Mouse (Mus musculus): ENCODE measurements around the gene Smim11. TPM values are rescaled to one million over a fixed set of nuclear protein-coding genes. Genes with fewer than 3 reads are reported as not detected.

Gene Smim11
- total RNA-seq, 2 experiments from 2014 or later: 7.5 to 28.7 TPM

DNA sequence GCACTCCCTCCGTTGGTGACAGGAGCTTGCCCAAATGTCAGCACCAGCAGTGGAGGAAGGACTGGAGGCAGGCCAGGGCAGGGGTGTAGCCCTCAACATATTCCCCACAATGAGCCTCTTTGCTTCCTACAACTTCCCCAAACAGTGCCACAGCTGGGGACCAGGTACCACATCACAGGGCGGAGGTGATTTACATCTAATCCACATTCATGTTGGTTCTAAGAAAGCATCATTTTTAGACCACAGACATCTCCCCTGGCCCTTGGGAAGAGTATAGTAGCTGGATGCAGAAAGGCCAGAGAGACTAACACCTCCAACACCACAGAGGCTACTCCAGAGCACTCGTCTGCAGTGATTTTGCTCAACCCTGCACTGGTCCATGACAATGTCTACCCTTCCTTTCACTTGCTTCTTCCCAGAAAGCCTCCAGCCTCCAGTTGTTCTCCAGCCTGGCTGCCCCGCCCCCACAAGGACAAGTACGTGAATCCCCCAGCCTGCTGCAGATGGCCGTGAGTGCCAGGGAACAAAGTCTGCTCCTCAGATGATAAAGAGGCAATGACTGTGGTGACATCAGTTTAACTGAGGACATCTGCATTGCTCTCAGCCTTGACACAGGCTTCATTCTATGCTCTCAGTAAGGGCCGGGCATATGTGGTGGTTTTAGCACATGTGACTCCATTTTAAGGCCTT, 15.1 kb downstream of the Smim11 start:
- ATAC-seq (replicated peaks; ENCODE audit: low FRiP score, poor library complexity, severe bottlenecking): no peak

DNA sequence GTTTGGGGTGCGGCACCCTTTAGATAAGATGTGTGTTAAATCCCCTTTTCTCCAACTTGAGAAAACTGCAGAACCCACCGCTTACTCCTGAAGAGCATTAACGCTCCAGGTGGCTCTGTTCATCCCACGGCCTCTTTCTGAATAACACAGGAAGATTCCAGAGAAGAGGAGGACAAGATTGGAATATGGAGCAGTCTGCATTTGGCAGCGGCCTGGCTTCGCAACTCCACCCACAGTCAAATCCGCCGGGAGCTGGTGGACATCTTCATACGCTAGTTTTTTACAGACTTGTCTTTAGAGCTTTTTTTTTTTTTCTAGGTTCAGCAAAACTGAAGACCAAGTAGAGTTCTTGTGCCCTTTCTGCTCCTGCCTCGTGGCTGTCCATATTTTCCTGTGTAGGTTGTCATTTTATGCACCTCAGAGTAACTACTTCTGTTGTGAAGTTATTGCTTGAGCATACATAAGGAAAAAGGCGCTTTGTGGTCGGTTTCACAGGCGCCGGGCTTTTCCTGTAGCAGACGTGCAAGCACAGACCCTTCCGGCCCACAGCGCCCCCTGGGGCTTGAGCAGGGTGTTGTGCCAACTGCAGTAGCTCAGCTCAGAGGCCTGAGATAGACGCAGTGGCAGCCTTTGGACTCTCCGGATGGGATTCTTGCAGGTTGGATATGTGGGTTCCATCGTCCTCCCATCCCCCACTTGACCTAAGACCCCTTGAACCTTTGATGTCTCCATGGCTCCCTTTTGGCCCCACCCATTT, 18.4 kb downstream of the Smim11 start:
- peak; percentile 70; the same call in 1 of the 2 replicates for ATAC-seq (replicated peaks; ENCODE audit: low FRiP score, poor library complexity, severe bottlenecking)

DNA sequence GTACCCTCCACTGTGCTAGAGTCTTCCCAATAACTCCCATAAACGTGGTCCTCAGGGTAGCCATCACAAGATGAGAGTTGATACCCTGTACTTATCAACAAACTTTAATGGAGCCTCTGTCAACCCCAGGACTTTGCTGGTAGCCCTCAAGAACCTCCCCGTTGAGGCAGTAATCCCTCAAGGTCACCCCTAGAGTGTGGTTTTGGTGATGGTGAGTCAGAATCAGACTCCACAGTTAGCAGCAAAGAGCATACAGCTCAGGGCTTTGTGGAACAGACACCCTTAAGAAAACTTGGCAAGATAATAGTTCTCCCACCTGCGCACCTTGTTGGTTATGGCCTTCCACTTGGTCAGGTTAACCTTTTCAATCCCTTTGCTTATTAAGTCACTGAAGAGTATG, 19.3 kb downstream of the Smim11 start:
- ATAC-seq (replicated peaks; ENCODE audit: low FRiP score, poor library complexity, severe bottlenecking): no peak

DNA sequence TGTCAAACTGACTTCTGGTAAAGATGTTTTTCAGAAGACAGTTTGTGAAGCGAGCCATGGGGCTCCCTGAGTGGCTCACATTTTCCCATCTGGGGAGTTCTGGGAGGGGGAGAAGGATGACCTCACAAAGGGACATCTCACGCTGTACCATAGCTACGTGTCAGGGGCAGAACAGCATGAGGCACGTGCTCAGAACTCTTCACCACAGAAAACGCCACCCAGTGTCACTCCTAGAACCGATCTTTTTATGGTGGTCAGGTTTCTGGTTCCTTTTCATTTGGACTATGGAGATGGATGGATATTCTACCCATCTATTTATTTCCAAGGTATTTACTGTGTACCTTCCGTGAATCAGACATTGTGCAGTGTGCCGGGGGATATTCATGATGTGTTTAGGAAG, 20.3 kb downstream of the Smim11 start, which contains the start of gene Fam243:
Gene Fam243 (minus strand): TSS at position 101 of the 400 bp plus-strand sequence.
- no peak for ATAC-seq (replicated peaks; ENCODE audit: low FRiP score, poor library complexity, severe bottlenecking)

DNA sequence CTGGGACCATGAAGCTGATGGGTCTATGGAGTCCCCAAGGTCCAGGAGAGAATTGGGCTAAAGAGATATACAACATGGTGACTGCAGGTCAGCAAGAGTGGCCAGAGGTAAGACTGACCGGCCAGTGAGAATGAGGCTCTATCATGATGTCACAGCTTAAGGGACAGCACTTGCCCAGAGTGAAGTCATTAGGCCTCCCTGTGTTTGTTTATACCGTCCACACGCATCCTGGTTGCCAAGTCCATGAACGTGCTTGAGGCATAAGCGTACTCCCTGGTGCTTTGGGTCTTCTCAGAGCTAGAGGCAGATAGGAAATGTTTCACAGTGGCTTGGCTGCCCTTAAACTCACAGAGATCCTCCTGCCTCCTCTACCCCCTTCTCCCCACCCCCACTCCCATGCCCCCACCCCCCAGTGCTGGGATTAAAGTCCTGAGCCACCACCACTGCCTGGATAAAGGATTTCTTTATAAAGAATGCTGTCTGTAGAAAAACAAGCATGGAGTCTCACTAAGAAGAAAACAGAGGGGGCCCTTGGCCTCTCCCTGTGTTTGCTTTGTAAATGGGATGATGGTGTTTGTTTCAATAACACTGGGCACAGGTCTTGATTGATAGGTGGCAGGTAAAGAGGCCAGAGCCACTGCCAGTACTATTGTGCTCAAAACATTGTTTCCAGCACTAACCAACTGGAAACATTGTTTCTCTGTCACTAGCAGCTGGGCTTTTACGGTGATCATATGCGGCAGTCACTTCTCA, 23.4 kb downstream of the Smim11 start:
- ATAC-seq (replicated peaks; ENCODE audit: low FRiP score, poor library complexity, severe bottlenecking): no peak

GRCm38 (mm10) chr16:92325062-92325406, 23.9 kb downstream of the Smim11 start:
- no peak for ATAC-seq (replicated peaks; ENCODE audit: low FRiP score, poor library complexity, severe bottlenecking)

- ATAC-seq (replicated peaks; ENCODE audit: low FRiP score, poor library complexity, severe bottlenecking): no peak
Measured at GRCm38 (mm10) chr16:92327911-92328310, 26.8 kb downstream of the Smim11 start.

DNA sequence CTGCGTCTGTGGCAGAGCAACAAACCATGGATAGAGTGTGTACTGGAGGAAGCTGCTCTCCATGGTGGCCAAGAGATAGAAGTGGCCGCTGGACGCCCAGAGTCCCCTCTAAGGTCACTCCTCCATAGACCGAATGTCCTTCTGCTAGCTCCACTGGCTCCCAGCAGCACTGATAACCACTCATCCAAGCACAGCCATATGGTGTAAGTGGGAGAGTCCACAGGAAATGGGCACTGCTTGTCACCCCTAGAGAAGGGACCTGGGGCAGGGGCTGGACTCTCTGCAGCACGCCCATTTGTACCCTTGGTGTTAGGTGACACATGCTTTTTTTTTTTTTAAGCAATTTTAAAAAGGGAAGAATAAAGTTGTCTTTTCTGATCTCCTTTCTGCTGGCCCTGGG, 29.9 kb downstream of the Smim11 start:
- no peak for ATAC-seq (replicated peaks; ENCODE audit: low FRiP score, poor library complexity, severe bottlenecking)

DNA sequence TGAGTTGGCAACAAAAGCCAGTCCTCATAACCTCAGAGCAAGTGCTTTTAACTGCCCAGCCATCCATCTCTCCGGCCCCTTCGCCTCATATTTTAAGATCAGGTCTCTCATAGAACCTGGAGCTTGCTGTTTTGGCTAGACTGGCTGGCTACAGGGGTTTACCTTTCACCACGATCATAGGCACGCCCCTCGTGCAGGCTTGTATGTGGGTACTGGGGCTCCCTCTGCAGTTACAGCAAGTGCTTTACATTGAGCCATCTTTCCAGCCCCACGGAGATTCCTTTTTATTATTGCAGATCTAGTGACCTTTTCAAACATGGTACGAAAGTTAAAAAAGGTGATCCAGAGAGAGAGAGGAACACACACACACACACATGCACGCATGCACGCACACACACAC, 33.5 kb downstream of the Smim11 start:
- no peak for ATAC-seq (replicated peaks; ENCODE audit: low FRiP score, poor library complexity, severe bottlenecking)

- ATAC-seq (replicated peaks; ENCODE audit: low FRiP score, poor library complexity, severe bottlenecking): peak; percentile 57; the same call in 1 of the 2 replicates
Measured at GRCm38 (mm10) chr16:92336280-92336679, 35.2 kb downstream of the Smim11 start.

GRCm38 (mm10) chr16:92340612-92341511, 39.8 kb downstream of the Smim11 start:
- no peak for ATAC-seq (replicated peaks; ENCODE audit: low FRiP score, poor library complexity, severe bottlenecking)

- ATAC-seq (replicated peaks; ENCODE audit: low FRiP score, poor library complexity, severe bottlenecking): no peak
Measured at GRCm38 (mm10) chr16:92345177-92345576, 44.1 kb downstream of the Smim11 start.

DNA sequence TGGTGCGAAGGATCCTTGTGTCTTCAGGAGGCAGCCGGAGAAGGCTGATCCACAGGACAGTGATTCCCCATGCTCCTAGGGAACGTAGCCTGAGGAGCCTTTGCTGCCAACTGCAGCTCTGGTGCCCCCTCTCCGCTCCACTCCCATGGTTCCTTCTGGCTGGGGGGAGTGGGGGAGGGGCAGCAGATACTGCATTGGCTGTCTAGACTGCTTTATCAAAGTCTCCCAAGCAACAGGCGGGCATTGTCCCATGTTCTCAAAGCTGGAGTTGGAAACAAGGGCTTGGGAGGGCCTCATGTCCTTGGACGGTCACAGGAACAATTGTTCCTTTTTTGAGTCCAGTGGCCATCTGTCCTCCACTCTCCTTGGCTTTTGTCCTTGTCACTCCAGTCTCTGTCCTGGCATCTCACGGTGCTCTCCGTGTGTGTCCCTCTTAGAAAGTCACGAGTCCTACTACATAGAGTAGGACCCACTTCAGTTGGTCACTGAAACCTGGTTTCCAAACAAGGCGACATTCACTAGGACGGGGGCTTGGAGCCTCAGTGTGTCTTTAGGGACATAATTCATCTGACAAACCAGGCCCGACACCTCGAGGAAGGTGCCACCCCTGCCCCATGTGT, 45.3 kb downstream of the Smim11 start:
- no peak for ATAC-seq (replicated peaks; ENCODE audit: low FRiP score, poor library complexity, severe bottlenecking)

- no peak for ATAC-seq (replicated peaks; ENCODE audit: low FRiP score, poor library complexity, severe bottlenecking)
Measured at GRCm38 (mm10) chr16:92348941-92349340, 47.9 kb downstream of the Smim11 start.

DNA sequence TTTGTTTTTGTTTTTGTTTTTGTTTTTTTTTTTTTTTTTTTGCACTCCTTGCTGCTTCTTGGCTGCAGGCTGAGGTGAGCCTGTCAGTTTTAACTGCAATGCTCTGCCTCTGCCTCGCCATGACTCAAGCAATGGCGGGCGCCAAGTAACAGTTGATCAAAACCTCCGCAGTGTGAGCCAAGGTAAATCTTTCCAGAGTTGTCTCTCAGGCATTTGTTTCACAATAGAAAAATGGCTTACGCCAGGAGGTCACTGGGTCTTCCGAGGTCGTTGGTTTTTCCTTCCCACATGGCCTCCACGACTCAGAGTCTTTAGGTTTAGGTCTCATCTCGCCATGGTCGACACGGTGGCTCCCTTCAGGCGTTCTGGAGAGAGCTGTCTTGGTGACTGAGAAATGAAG, 52.2 kb downstream of the Smim11 start:
- ATAC-seq (replicated peaks; ENCODE audit: low FRiP score, poor library complexity, severe bottlenecking): no peak

DNA sequence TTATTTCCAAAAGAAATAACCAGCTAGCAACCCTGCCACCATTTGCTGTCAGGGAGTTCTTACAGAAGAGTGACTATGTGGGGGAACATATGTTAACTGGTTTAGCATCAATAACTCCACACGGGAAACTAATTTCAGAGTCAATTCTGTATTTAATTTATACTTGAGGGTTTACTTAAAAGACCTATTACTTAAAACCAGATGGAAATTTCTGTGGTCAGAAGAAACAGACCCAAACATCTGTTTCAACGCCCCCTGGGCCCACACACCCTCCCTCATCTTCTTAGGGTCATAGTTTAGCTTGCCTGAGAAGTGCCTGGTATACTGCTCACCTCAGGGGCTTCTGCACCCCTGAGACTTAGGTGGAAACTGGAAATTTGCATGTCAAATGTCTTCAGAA, 52.8 kb downstream of the Smim11 start:
- no peak for ATAC-seq (replicated peaks; ENCODE audit: low FRiP score, poor library complexity, severe bottlenecking)

DNA sequence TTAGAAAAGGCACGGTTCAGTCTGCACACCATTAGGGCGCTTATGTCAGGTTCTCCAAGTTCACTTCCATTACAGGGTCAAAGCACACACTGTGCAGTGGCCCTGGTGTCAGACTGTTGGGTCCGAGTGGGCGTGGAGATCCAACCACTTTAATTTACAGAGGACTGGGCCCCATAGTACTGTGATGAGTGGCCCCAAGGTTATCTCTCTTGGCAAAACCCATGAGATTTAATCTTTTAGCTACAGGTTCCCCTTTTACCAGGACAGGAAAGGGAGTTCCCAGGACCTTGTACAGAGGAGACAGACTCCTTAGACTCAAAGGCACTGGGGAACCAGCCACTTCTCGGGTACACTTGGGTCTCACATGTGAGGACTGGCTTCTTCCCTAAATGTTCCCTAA, 54.3 kb downstream of the Smim11 start:
- no peak for ATAC-seq (replicated peaks; ENCODE audit: low FRiP score, poor library complexity, severe bottlenecking)

DNA sequence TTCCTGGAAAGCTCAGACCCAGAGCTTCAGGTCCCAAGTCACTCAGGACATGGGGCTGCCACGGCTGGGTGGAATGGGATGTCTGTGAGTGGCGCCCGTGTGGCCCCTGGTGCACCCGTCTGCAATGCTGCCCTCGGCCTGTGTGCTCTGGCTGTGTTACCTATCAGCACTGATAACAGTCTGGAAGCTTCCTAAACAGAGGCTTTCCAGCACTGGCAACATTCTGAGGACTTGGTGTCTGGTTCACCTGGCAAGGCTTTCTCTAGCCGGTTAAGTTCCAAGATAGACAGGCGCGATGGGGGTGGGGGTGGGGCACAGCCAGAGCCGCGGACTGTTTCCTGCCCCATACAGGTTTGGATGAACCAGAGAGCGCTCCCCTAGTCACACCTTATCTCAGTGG, 54.9 kb downstream of the Smim11 start:
- ATAC-seq (replicated peaks; ENCODE audit: low FRiP score, poor library complexity, severe bottlenecking): no peak

- ATAC-seq (replicated peaks; ENCODE audit: low FRiP score, poor library complexity, severe bottlenecking): no peak
Measured at GRCm38 (mm10) chr16:92357023-92357422, 55.9 kb downstream of the Smim11 start.

Data from erythroid progenitor cell, adult 5-6 weeks (primary cell).